Comparison of ENCODE assay signal across 18 mouse cellular contexts in genomic region chr5:103501839-103502238, GRCm38 (mm10).
"Had no signal": no experiment of that assay in that cellular context is flagged by ENCODE, and none has a peak within 500 bp of the region (broad histone marks: within the 10 kb centered on the region; RNA-seq: fewer than 3 reads in every experiment).

No protein-coding gene starts in this region.

- H3K4me3 ChIP-seq: left cerebral cortex, adult 2 months; liver, embryonic 15.5 days; midbrain, embryonic 10.5 days; neural tube, embryonic 12.5 days; neural tube, embryonic 15.5 days had no signal

- H3K27ac ChIP-seq: left cerebral cortex, adult 2 months; liver, embryonic 15.5 days; midbrain, embryonic 10.5 days; neural tube, embryonic 12.5 days; neural tube, embryonic 15.5 days had no signal

- ATAC-seq: intestine, embryonic 16.5 days had no signal

- H3K9me3 ChIP-seq: liver, embryonic 15.5 days; midbrain, embryonic 10.5 days; neural tube, embryonic 12.5 days; neural tube, embryonic 15.5 days had no signal

- H3K4me2 ChIP-seq: liver, embryonic 15.5 days; neural tube, embryonic 12.5 days; neural tube, embryonic 15.5 days had no signal

- H3K4me1 ChIP-seq: neural tube, embryonic 12.5 days; neural tube, embryonic 15.5 days had no signal

- H3K27me3 ChIP-seq: liver, embryonic 15.5 days; neural tube, embryonic 12.5 days; neural tube, embryonic 15.5 days had no signal

- DNase-seq: kidney, adult 18-20 months; kidney, adult 9 months; kidney, postnatal 25 days; layer of hippocampus, postnatal 36 days; lung, adult 2 months; lung, postnatal 14 days; lung, postnatal 4 days; midbrain, embryonic 14.5 days; right cerebral cortex, adult 18-20 months; right cerebral cortex, postnatal 14 days; right cerebral cortex, postnatal 4 days; thymus, postnatal 36 days had no signal

- H3K9ac ChIP-seq: liver, embryonic 15.5 days; neural tube, embryonic 12.5 days; neural tube, embryonic 15.5 days had no signal

- H3K36me3 ChIP-seq: liver, embryonic 15.5 days; neural tube, embryonic 15.5 days had no signal
